Mouse (Mus musculus): ENCODE results near the gene Padi2. TPM values are rescaled to one million over a fixed set of nuclear protein-coding genes. Genes with fewer than 3 reads are reported as not detected.
A peak's percentile ranks its signal among the peaks of the same experiment; 100 is the strongest.

The Padi2 gene
- total and polyA plus RNA-seq, 2 experiments from 2014 or later = 3.0 to 5.3 TPM

- Histone ChIP-seq H3K4me3 (ENCODE audit: low read length) (no peak overlapping the region), H3K9ac (replicated peaks; ENCODE audit: low read length) (no peak overlapping the region), H3K27ac (peak overlapping the region; percentile 32; the same call in 1 of the 2 replicates), H3K4me1 (ENCODE audit: insufficient read depth, low read length) (0 out of 2 replicates have a peak, but pooled peaks cover 4% of the 10 kb centered on the region), H3K36me3 (ENCODE audit: insufficient read depth, low read length) (no peaks in the 10 kb centered on the region), H3K4me2 (ENCODE audit: low read depth, low read length) (no peak overlapping the region), H3K9me3 (ENCODE audit: low read length) (no peaks in the 10 kb centered on the region), H3K27me3 (ENCODE audit: insufficient read depth, low read length) (no peaks in the 10 kb centered on the region)
- no peak for TF ChIP-seq CTCF (IDR thresholded peaks at IDR 0.05; ENCODE audit: low read depth)
- WGBS = 44% methylated on average over 4 of the region's 4 CpGs
- DNase-seq (ENCODE audit: low spot score) = peak; percentile 56
- ATAC-seq = peak; percentile 61; the same call in 1 of the 2 replicates
Observed at GRCm38 (mm10) chr4:140879739-140880138, 26.4 kb upstream of the Padi2 start.

DNA sequence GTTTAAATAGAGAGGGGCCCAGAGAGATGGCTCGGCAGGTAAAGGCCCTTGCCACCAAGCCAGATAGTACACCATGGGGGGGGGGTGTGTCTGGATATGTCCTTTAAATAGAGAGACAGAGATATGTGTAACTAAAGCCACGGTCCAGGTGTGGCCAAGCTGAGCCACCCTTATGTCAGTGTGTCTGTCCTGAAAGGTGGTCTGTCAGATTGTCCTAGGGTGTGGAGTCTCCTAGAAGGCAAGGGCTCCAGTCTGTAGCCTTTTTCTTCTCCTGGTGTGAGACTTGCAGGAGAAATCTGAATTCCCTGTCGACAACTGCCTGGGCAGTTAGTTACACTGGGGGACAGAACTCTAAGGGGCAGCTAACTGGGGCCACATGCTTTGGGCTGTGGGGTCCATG is 25.9 kb upstream of the Padi2 start:
- no peak for TF ChIP-seq CTCF (IDR thresholded peaks at IDR 0.05; ENCODE audit: low read depth)
- ATAC-seq = no peak
- WGBS = 79% methylated on average over 3 of the region's 3 CpGs

GRCm38 (mm10) chr4:140881026-140881670 is 25.0 kb upstream of the Padi2 start:
- ATAC-seq (no peak), DNase-seq (ENCODE audit: low spot score) (no peak)
- Histone ChIP-seq H3K4me3 (ENCODE audit: low read length) (no peak overlapping the region), H3K4me2 (ENCODE audit: low read depth, low read length) (no peak overlapping the region), H3K27ac (no peak overlapping the region), H3K36me3 (ENCODE audit: insufficient read depth, low read length) (no peaks in the 10 kb centered on the region), H3K9me3 (ENCODE audit: low read length) (no peaks in the 10 kb centered on the region), H3K27me3 (ENCODE audit: insufficient read depth, low read length) (no peaks in the 10 kb centered on the region), H3K9ac (replicated peaks; ENCODE audit: low read length) (no peak overlapping the region), H3K4me1 (ENCODE audit: insufficient read depth, low read length) (0 out of 2 replicates have a peak, but pooled peaks cover 4% of the 10 kb centered on the region)
- 88% methylated on average over 8 of the region's 8 CpGs for WGBS
- TF ChIP-seq CTCF (IDR thresholded peaks at IDR 0.05; ENCODE audit: low read depth) = no peak

More for the DNA sequence above, 25.9 kb upstream of the Padi2 start:
- DNase-seq (ENCODE audit: low spot score) = no peak
- Histone ChIP-seq H3K4me1 (ENCODE audit: insufficient read depth, low read length) (0 out of 2 replicates have a peak, but pooled peaks cover 4% of the 10 kb centered on the region), H3K27ac (no peak overlapping the region), H3K9me3 (ENCODE audit: low read length) (no peaks in the 10 kb centered on the region), H3K9ac (replicated peaks; ENCODE audit: low read length) (no peak overlapping the region), H3K27me3 (ENCODE audit: insufficient read depth, low read length) (no peaks in the 10 kb centered on the region), H3K4me3 (ENCODE audit: low read length) (no peak overlapping the region), H3K4me2 (ENCODE audit: low read depth, low read length) (no peak overlapping the region), H3K36me3 (ENCODE audit: insufficient read depth, low read length) (no peaks in the 10 kb centered on the region)

GRCm38 (mm10) chr4:140881771-140882170 is 24.4 kb upstream of the Padi2 start:
- Histone ChIP-seq H3K27ac (no peak overlapping the region), H3K27me3 (ENCODE audit: insufficient read depth, low read length) (no peaks in the 10 kb centered on the region), H3K9ac (replicated peaks; ENCODE audit: low read length) (no peak overlapping the region), H3K9me3 (ENCODE audit: low read length) (no peaks in the 10 kb centered on the region), H3K4me2 (ENCODE audit: low read depth, low read length) (no peak overlapping the region), H3K4me3 (ENCODE audit: low read length) (no peak overlapping the region), H3K4me1 (ENCODE audit: insufficient read depth, low read length) (0 out of 2 replicates have a peak, but pooled peaks cover 4% of the 10 kb centered on the region), H3K36me3 (ENCODE audit: insufficient read depth, low read length) (no peaks in the 10 kb centered on the region)
- TF ChIP-seq CTCF (IDR thresholded peaks at IDR 0.05; ENCODE audit: low read depth) = no peak
- no peak for DNase-seq (ENCODE audit: low spot score)
- ATAC-seq = no peak
- WGBS = 85% methylated on average over 13 of the region's 13 CpGs

GRCm38 (mm10) chr4:140882365-140882764 is 23.8 kb upstream of the Padi2 start:
- H3K9ac ChIP-seq (replicated peaks; ENCODE audit: low read length) = no peak overlapping the region
- no peaks in the 10 kb centered on the region for H3K9me3 ChIP-seq (ENCODE audit: low read length)
- no peak overlapping the region for H3K4me2 ChIP-seq (ENCODE audit: low read depth, low read length)
- ATAC-seq = no peak
- H3K27ac ChIP-seq = no peak overlapping the region
- H3K27me3 ChIP-seq (ENCODE audit: insufficient read depth, low read length) = no peaks in the 10 kb centered on the region
- H3K4me1 ChIP-seq (ENCODE audit: insufficient read depth, low read length) = 0 out of 2 replicates have a peak, but pooled peaks cover 3% of the 10 kb centered on the region
- peak; percentile 21; the same call in 1 of the 2 replicates for TF ChIP-seq CTCF (IDR thresholded peaks at IDR 0.05; ENCODE audit: low read depth)
- H3K4me3 ChIP-seq (ENCODE audit: low read length) = no peak overlapping the region
- no peak for DNase-seq (ENCODE audit: low spot score)
- H3K36me3 ChIP-seq (ENCODE audit: insufficient read depth, low read length) = no peaks in the 10 kb centered on the region
- 66% methylated on average over 4 of the region's 4 CpGs for WGBS

DNA sequence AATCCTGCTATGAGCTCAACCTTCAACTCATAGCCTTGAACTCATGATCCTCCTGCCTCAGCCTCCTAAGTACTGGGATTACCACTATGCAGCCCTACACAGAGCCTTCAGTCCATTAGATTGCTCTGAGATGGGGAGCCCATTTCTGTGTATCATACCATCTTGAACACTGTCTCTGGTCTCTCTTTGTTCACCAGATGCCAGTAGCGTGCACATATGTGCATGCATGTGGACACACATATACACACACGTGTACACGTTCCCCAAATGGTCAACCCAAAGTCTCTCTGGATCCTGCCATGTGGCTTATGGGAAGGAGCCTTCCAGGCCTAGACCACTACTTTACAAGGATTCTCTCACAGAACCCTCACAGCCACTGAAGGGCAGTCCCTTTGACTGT is 23.2 kb upstream of the Padi2 start:
- ATAC-seq (no peak), DNase-seq (ENCODE audit: low spot score) (no peak)
- Histone ChIP-seq H3K9me3 (ENCODE audit: low read length) (no peaks in the 10 kb centered on the region), H3K4me3 (ENCODE audit: low read length) (no peak overlapping the region), H3K27me3 (ENCODE audit: insufficient read depth, low read length) (no peaks in the 10 kb centered on the region), H3K4me1 (ENCODE audit: insufficient read depth, low read length) (no peaks in the 10 kb centered on the region), H3K9ac (replicated peaks; ENCODE audit: low read length) (no peak overlapping the region), H3K27ac (no peak overlapping the region), H3K36me3 (ENCODE audit: insufficient read depth, low read length) (no peaks in the 10 kb centered on the region), H3K4me2 (ENCODE audit: low read depth, low read length) (no peak overlapping the region)
- 97% methylated on average over 3 of the region's 3 CpGs for WGBS
- TF ChIP-seq CTCF (IDR thresholded peaks at IDR 0.05; ENCODE audit: low read depth) = no peak

DNA sequence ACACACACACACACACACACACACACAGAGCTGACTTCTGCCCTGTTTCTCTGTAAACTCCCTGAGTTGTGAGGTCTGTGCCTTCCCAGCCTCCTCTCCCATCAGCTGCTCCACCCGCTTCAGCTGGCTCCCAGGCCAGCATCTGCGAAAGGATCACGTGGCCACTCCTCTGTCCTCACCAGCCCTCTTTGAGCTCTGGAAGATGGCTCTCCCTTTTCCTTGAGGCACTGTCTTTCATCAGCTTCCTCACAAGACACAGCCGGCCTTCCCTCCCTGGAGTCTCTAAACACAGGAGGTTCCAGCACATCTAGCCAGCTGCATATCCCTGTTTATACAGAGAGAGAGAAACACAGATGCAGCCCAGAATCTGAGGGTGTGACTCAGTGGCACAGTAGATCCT is 22.3 kb upstream of the Padi2 start:
- ATAC-seq (no peak), DNase-seq (ENCODE audit: low spot score) (no peak)
- TF ChIP-seq CTCF (IDR thresholded peaks at IDR 0.05; ENCODE audit: low read depth) = no peak
- H3K4me3 ChIP-seq (ENCODE audit: low read length) = no peak overlapping the region
- no peaks in the 10 kb centered on the region for H3K9me3 ChIP-seq (ENCODE audit: low read length)
- H3K27me3 ChIP-seq (ENCODE audit: insufficient read depth, low read length) = no peaks in the 10 kb centered on the region
- H3K9ac ChIP-seq (replicated peaks; ENCODE audit: low read length) = no peak overlapping the region
- no peak overlapping the region for H3K4me2 ChIP-seq (ENCODE audit: low read depth, low read length)
- no peak overlapping the region for H3K27ac ChIP-seq
- H3K36me3 ChIP-seq (ENCODE audit: insufficient read depth, low read length) = no peaks in the 10 kb centered on the region
- no peaks in the 10 kb centered on the region for H3K4me1 ChIP-seq (ENCODE audit: insufficient read depth, low read length)
- 25% methylated on average over 4 of the region's 4 CpGs for WGBS

Data from hindbrain, postnatal 0 days (tissue).